Mouse (Mus musculus) thymus, adult 2 months (tissue): Measurements from ENCODE around the gene Ccm2l. TPM values are rescaled to one million over a fixed set of nuclear protein-coding genes. Genes with fewer than 3 reads are reported as not detected.

ENCODE experiments used
- DNase-seq: peaks from one replicate; pipeline ENCODE4 v3.0.0; 2021
- H3K27ac ChIP-seq: fragments of 200-500 bp; 2 replicates; pipeline ENCODE4 v1.5.1; 2012; ENCODE audit warnings: low read length, control low read depth; ENCODE audit not compliant: control insufficient read depth, insufficient read depth
- H3K27me3 ChIP-seq: fragments of 200-500 bp; 2 replicates; pipeline ENCODE4 v1.6.1; 2012; ENCODE audit warnings: mild to moderate bottlenecking, low read length, moderate library complexity, mixed read lengths; ENCODE audit not compliant: control insufficient read depth, insufficient read depth
- H3K36me3 ChIP-seq: fragments of 200-500 bp; 2 replicates; pipeline ENCODE4 v1.6.1; 2012; ENCODE audit warnings: mild to moderate bottlenecking, low read length, moderate library complexity; ENCODE audit not compliant: control insufficient read depth, insufficient read depth
- H3K4me1 ChIP-seq: fragments of 200-500 bp; replicated peaks from 2 replicates; pipeline ENCODE4 v1.6.1; 2012; ENCODE audit warnings: low read length; ENCODE audit not compliant: control insufficient read depth, insufficient read depth
- H3K4me3 ChIP-seq: fragments of 200-500 bp; 2 replicates; pipeline ENCODE4 v1.5.1; 2012; ENCODE audit warnings: mild to moderate bottlenecking, low read length, control low read depth, moderate library complexity; ENCODE audit not compliant: control insufficient read depth, insufficient read depth
- CTCF ChIP-seq: fragments of 200-500 bp; IDR thresholded peaks from 2 replicates; pipeline ENCODE4 v1.5.1; 2012; ENCODE audit warnings: mild to moderate bottlenecking, control low read depth, low read length, moderate library complexity, borderline replicate concordance; ENCODE audit not compliant: control insufficient read depth, poor library complexity, insufficient read depth; ENCODE audit errors: extremely low read depth
- POLR2A ChIP-seq: fragments of 200-500 bp; IDR thresholded peaks from 2 replicates; pipeline ENCODE4 v1.6.1; 2012; ENCODE audit warnings: mild to moderate bottlenecking, low read length, control low read depth, moderate library complexity; ENCODE audit not compliant: control insufficient read depth, poor library complexity, insufficient read depth; ENCODE audit errors: extremely low read depth
- WGBS: fragments of 180-500 bp; shearing (Covaris S2); methylation state at CpG from one replicate; pipeline ENCODE4 v1.1.7; 2018; 5-methylcytosine and 5-hydroxymethylcytosine counted together
- polyA plus RNA-seq: library from polyadenylated mRNA; depleted of rRNA; stranded (reverse); fragments of >200 nt; gene quantifications from 2 replicates; pipeline ENCODE4 v1.2.3, GENCODE M21; 2012

Gene Ccm2l
- polyA plus RNA-seq, 1 experiment = 9.2 TPM

DNA sequence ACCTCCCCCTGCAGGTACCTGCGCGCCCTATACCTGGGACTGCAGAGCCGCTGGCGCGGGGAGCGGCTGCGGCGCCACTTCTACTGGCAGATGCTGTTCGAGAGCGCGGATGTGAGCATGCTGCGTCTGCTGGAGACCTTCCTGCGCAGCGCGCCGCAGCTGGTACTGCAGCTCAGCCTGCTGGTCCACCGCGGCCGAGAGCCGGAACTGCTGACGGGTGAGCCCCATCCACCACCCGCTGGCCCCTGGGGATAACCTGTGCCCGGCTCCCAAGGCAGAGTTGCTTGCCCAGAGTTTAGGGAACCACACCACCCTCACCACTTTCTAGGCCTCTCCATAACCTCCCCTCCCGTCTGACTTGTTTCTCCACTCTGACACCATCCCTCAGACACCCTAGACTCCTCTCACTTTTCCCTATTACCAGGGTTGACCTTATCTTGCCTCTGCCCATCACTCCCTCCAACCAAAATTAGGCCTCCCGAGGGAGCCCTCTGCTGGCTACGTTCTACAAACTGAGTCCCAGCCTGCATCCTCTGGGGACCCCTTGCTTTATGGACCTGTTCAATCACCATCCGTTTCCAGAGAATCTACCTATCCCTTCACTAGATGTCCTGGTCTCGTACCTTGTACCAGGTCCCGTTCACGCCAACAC lies 12.9 kb upstream of the Ccm2l start:
- H3K4me3 ChIP-seq = no peak overlapping the region

DNA sequence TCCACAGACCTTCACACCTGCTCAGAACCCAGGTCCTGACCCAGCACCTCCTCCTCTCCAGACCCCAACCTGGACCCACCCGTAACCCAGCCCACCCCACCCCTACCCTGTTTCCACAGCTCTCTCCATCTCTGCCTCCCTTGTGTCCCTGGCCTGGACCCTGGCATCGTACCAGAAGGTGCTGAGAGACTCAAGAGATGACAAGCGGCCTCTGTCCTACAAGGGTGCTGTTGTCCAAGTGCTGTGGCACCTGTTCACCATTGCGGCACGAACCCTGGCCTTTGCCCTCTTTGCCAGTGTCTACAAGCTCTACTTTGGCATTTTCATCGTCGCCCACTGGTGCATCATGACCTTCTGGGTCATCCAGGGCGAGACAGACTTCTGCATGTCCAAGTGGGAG lies 11.9 kb upstream of the Ccm2l start:
- Histone ChIP-seq H3K4me1 (peaks cover 24% of the 10 kb centered on the region), H3K4me3 (no peak overlapping the region), H3K36me3 (no peaks in the 10 kb centered on the region), H3K27ac (no peak overlapping the region), H3K27me3 (no peaks in the 10 kb centered on the region)
- WGBS = 97% methylated on average over 8 of the region's 8 CpGs
- TF ChIP-seq CTCF (no peak), POLR2A (no peak)
- DNase-seq = no peak

More for the DNA sequence above, 12.9 kb upstream of the Ccm2l start:
- Histone ChIP-seq H3K4me1 (peaks cover 33% of the 10 kb centered on the region), H3K27ac (no peak overlapping the region), H3K27me3 (no peaks in the 10 kb centered on the region), H3K36me3 (no peaks in the 10 kb centered on the region)
- TF ChIP-seq CTCF (no peak), POLR2A (no peak)
- WGBS = 10% methylated on average over 30 of the region's 30 CpGs
- DNase-seq = peak; percentile 27

DNA sequence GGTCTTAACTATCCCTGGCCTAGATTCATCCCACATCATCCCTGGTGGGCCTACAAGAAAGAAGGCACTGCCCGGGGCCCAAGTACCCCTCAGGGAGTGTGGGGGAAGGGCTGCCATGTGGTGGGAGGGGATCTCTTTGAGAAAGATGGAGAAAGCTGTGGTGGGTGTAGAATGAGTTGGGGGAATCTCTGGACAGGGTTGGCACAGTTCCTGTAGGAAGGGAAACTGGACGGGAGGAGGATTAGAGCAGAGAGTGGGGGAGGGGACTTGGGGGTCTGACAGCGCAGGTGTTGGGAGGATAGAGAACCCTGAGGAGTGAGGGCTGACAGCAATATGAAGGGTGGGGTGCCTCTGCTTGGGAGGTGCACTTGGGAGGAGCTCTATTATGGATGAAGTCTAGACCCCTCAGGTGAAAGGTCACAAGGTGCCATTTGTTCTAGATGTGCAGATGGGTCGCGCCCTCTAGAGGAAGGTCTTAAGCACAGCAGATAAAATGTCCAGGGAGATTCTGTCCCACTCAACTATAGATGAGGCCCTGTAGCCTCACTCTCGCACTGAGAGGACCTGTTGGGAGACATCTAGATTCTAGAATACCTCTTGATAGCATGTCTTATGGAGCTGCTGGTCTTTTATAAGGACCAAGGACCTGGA lies 10.4 kb upstream of the Ccm2l start:
- no peak for TF ChIP-seq POLR2A
- TF ChIP-seq CTCF = no peak
- WGBS = 67% methylated on average over 6 of the region's 6 CpGs
- no peak for DNase-seq
- H3K36me3 ChIP-seq = no peaks in the 10 kb centered on the region
- H3K4me3 ChIP-seq = no peak overlapping the region
- no peaks in the 10 kb centered on the region for H3K27me3 ChIP-seq
- H3K4me1 ChIP-seq = peaks cover 16% of the 10 kb centered on the region
- no peak overlapping the region for H3K27ac ChIP-seq

DNA sequence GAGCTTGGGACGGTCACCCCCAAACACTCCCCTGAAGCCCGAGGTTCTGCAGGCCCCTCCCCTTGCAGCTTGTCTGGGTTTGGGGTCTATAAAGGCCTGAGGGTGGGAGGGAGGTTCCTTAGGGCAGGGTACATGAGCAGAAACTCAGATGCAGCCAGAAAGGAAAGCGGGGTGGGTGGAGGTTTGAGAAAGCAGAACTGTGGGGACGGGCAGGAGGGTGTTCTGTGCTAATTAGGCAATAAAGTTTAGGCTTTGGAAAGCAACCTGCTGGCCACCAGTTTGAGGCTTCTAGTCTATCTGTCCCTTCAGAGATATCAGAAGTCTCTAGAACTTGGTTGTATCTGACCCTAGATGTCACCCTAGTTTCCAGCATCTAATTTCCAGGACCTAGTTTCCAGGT lies 7.4 kb upstream of the Ccm2l start:
- no peak for DNase-seq
- TF ChIP-seq POLR2A (no peak), CTCF (no peak)
- H3K4me3 ChIP-seq = no peak overlapping the region
- WGBS = 49% methylated on average over 4 of the region's 4 CpGs
- no peaks in the 10 kb centered on the region for H3K27me3 ChIP-seq
- no peak overlapping the region for H3K27ac ChIP-seq
- no peaks in the 10 kb centered on the region for H3K36me3 ChIP-seq
- H3K4me1 ChIP-seq = no peaks in the 10 kb centered on the region

DNA sequence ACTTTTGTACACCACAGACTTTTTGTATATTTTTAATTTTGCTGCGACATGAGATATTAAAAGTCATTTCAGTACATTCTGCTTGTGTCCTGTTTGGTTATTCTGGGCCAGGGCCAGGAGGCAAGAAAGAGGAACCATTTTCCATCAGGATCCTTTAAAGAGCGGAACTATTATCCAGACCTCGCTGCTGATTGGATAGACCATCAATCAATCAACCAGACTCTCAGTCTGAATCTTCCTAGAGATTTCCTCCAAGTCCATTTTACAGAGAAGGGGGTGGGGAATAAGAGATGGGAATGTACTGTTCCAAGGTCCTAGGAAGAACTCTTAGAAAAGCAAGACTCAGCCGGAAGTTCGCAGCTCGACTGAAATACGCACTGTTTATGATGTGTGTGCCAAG lies 5.5 kb upstream of the Ccm2l start:
- WGBS = 95% methylated on average over 7 of the region's 7 CpGs
- Histone ChIP-seq H3K4me3 (no peak overlapping the region), H3K4me1 (no peaks in the 10 kb centered on the region), H3K36me3 (no peaks in the 10 kb centered on the region), H3K27ac (no peak overlapping the region), H3K27me3 (no peaks in the 10 kb centered on the region)
- DNase-seq = no peak
- TF ChIP-seq CTCF (no peak), POLR2A (no peak)

DNA sequence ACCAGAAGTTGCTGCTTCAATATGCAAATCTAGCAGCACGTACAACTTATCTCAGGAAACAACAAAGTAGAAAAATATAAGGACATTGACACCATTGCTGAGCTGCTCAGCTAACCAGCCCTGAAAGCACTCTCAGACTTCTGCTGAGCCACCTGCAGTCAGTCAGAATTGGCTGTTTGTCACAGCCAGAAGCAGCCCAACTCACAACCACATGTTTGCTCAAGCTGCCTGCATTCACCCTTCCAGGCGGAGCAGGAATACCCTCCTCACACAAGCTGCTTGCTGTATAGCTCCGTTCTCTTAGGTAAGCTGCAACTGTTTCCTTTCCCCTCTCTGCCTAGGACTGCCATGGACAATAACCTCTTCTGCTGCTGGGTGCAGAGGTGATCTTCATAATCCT lies 2.4 kb upstream of the Ccm2l start:
- no peak overlapping the region for H3K27ac ChIP-seq
- 56% methylated on average over 3 of the region's 3 CpGs for WGBS
- no peaks in the 10 kb centered on the region for H3K27me3 ChIP-seq

More for the DNA sequence above, 2.4 kb upstream of the Ccm2l start:
- no peak for DNase-seq
- Histone ChIP-seq H3K4me1 (no peaks in the 10 kb centered on the region), H3K4me3 (no peak overlapping the region), H3K36me3 (no peaks in the 10 kb centered on the region)
- TF ChIP-seq CTCF (no peak), POLR2A (no peak)
